Mouse (Mus musculus): ENCODE data around the gene Lmtk3. TPM values are rescaled to one million over a fixed set of nuclear protein-coding genes. Genes with fewer than 3 reads are reported as not detected.

The Lmtk3 gene
- not detected in 2 replicates for polyA plus RNA-seq (2015; fragmentation: Nextera tagmentation; extraction: Ambion mirVana)

DNA sequence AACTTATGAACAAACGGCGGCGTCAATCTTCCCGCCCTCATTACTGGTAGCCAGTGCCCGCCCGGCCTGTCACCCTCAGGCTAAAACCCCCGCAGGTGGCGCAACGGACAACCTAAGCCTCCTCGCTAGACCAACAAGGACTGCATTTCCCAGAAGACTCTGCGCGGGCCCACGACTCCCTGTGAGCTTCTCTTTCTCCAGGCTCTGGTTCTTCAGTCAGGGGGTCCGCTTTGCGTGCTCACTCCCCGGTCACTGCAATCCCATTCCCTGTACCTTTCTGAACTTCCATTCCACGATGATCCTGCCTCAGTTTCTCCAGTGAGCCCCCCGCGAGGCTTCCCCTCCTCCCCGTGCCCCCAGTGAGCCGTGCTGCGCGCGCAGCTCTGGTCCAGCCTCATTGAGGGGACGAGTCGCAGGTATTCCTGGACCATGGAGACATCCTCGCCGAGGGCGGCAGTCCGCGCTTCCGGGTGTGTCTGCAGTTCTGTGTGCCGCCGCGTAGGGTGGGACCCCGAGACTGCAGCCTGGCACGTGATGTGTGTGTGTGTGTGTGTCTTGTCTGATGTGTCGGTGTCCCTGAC, at the start of gene Lmtk3:
TSS of gene Lmtk3 (plus strand) at position 228 of the 581 bp plus-strand sequence.
- no peaks in the 10 kb centered on the region for H3K9me3 ChIP-seq (replicated peaks; ENCODE audit: control insufficient read depth, low read length)
- peak; percentile 63 for ATAC-seq (ENCODE audit: low read depth)
- H3K27ac ChIP-seq (ENCODE audit: low read length) = no peak within 1 kb of the TSS
- WGBS (ENCODE audit: insufficient replicate concordance) = 1% methylated on average over 38 of the region's 38 CpGs
- H3K9ac ChIP-seq (ENCODE audit: low read depth, low read length) = peak within 1 kb of the TSS; percentile 39
- peak within 1 kb of the TSS; percentile 60 for H3K4me3 ChIP-seq (ENCODE audit: low read depth, low read length)
- H3K4me2 ChIP-seq (ENCODE audit: low read depth, low read length) = peak within 1 kb of the TSS; percentile 68
- H3K4me1 ChIP-seq (ENCODE audit: control insufficient read depth, low read depth, low read length) = peaks cover 3% of the 10 kb centered on the region
- peaks cover 55% of the 10 kb centered on the region for H3K27me3 ChIP-seq (ENCODE audit: control insufficient read depth, insufficient read depth, low read depth, low read length)
- H3K36me3 ChIP-seq (ENCODE audit: control insufficient read depth, insufficient read depth) = no peaks in the 10 kb centered on the region

GRCm38 (mm10) chr7:45739162-45739763, 44.3 kb upstream of the Lmtk3 start:
- no peaks in the 10 kb centered on the region for H3K36me3 ChIP-seq (ENCODE audit: control insufficient read depth, insufficient read depth)
- H3K27me3 ChIP-seq (ENCODE audit: control insufficient read depth, insufficient read depth, low read depth, low read length) = no peaks in the 10 kb centered on the region
- peak; percentile 58; the same call in 1 of the 2 replicates for ATAC-seq (ENCODE audit: low read depth)
- 7% methylated on average over 9 of the region's 9 CpGs for WGBS (ENCODE audit: insufficient replicate concordance)
- H3K4me1 ChIP-seq (ENCODE audit: control insufficient read depth, low read depth, low read length) = no peaks in the 10 kb centered on the region
- no peaks in the 10 kb centered on the region for H3K9me3 ChIP-seq (replicated peaks; ENCODE audit: control insufficient read depth, low read length)
- no peak overlapping the region for H3K27ac ChIP-seq (ENCODE audit: low read length)
- H3K9ac ChIP-seq (ENCODE audit: low read depth, low read length) = no peak overlapping the region
- no peak overlapping the region for H3K4me2 ChIP-seq (ENCODE audit: low read depth, low read length)
- H3K4me3 ChIP-seq (ENCODE audit: low read depth, low read length) = no peak overlapping the region

GRCm38 (mm10) chr7:45739820-45740219, 43.7 kb upstream of the Lmtk3 start:
- no peak for ATAC-seq (ENCODE audit: low read depth)
- Histone ChIP-seq H3K9ac (ENCODE audit: low read depth, low read length) (no peak overlapping the region), H3K4me1 (ENCODE audit: control insufficient read depth, low read depth, low read length) (no peaks in the 10 kb centered on the region), H3K27me3 (ENCODE audit: control insufficient read depth, insufficient read depth, low read depth, low read length) (no peaks in the 10 kb centered on the region), H3K4me2 (ENCODE audit: low read depth, low read length) (no peak overlapping the region), H3K9me3 (replicated peaks; ENCODE audit: control insufficient read depth, low read length) (no peaks in the 10 kb centered on the region), H3K4me3 (ENCODE audit: low read depth, low read length) (no peak overlapping the region), H3K27ac (ENCODE audit: low read length) (no peak overlapping the region), H3K36me3 (ENCODE audit: control insufficient read depth, insufficient read depth) (no peaks in the 10 kb centered on the region)
- WGBS (ENCODE audit: insufficient replicate concordance) = 64% methylated on average over 10 of the region's 10 CpGs

- Histone ChIP-seq H3K4me2 (ENCODE audit: low read depth, low read length) (no peak overlapping the region), H3K27ac (ENCODE audit: low read length) (no peak overlapping the region), H3K9ac (ENCODE audit: low read depth, low read length) (no peak overlapping the region), H3K9me3 (replicated peaks; ENCODE audit: control insufficient read depth, low read length) (no peaks in the 10 kb centered on the region), H3K4me1 (ENCODE audit: control insufficient read depth, low read depth, low read length) (no peaks in the 10 kb centered on the region), H3K36me3 (ENCODE audit: control insufficient read depth, insufficient read depth) (no peaks in the 10 kb centered on the region), H3K27me3 (ENCODE audit: control insufficient read depth, insufficient read depth, low read depth, low read length) (no peaks in the 10 kb centered on the region), H3K4me3 (ENCODE audit: low read depth, low read length) (no peak overlapping the region)
- WGBS (ENCODE audit: insufficient replicate concordance) = 27% methylated on average over 12 of the region's 12 CpGs
- no peak for ATAC-seq (ENCODE audit: low read depth)
Measured at GRCm38 (mm10) chr7:45741308-45741707, 42.2 kb upstream of the Lmtk3 start.

GRCm38 (mm10) chr7:45741777-45742176, 41.8 kb upstream of the Lmtk3 start:
- ATAC-seq (ENCODE audit: low read depth) = no peak

DNA sequence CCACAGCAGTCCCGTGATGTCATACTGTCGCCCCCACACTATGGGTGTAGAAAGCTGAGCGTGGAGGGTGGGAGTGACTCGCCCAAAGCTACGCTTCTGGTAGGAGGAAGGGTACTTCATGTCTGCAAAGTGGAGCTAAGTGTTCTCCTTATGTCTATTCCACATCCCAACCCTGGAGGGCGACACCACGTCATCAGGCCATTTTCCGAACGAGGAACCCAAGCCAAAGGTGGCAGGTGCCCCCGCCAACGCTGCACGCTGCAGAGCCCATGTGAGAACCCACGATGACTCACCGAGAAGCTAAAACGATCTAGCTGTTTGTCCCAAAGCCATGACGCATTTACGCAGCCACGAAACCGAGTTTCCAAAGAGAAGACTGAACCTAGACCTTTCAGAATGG, 41.2 kb upstream of the Lmtk3 start:
- Histone ChIP-seq H3K4me3 (ENCODE audit: low read depth, low read length) (peak overlapping the region; percentile 1; the same call in 1 of the 2 replicates), H3K9me3 (replicated peaks; ENCODE audit: control insufficient read depth, low read length) (no peaks in the 10 kb centered on the region), H3K36me3 (ENCODE audit: control insufficient read depth, insufficient read depth) (no peaks in the 10 kb centered on the region), H3K27me3 (ENCODE audit: control insufficient read depth, insufficient read depth, low read depth, low read length) (no peaks in the 10 kb centered on the region), H3K4me2 (ENCODE audit: low read depth, low read length) (peak overlapping the region; percentile 35; the same call in 1 of the 2 replicates), H3K9ac (ENCODE audit: low read depth, low read length) (no peak overlapping the region), H3K4me1 (ENCODE audit: control insufficient read depth, low read depth, low read length) (no peaks in the 10 kb centered on the region), H3K27ac (ENCODE audit: low read length) (no peak overlapping the region)
- ATAC-seq (ENCODE audit: low read depth) = no peak
- WGBS (ENCODE audit: insufficient replicate concordance) = 21% methylated on average over 19 of the region's 19 CpGs

More at GRCm38 (mm10) chr7:45741777-45742176, 41.8 kb upstream of the Lmtk3 start:
- H3K4me2 ChIP-seq (ENCODE audit: low read depth, low read length) = peak overlapping the region; percentile 35; the same call in 1 of the 2 replicates
- H3K9ac ChIP-seq (ENCODE audit: low read depth, low read length) = no peak overlapping the region
- WGBS (ENCODE audit: insufficient replicate concordance) = 21% methylated on average over 11 of the region's 11 CpGs
- no peaks in the 10 kb centered on the region for H3K36me3 ChIP-seq (ENCODE audit: control insufficient read depth, insufficient read depth)
- peak overlapping the region; percentile 1; the same call in 1 of the 2 replicates for H3K4me3 ChIP-seq (ENCODE audit: low read depth, low read length)
- no peak overlapping the region for H3K27ac ChIP-seq (ENCODE audit: low read length)
- H3K9me3 ChIP-seq (replicated peaks; ENCODE audit: control insufficient read depth, low read length) = no peaks in the 10 kb centered on the region
- no peaks in the 10 kb centered on the region for H3K4me1 ChIP-seq (ENCODE audit: control insufficient read depth, low read depth, low read length)
- H3K27me3 ChIP-seq (ENCODE audit: control insufficient read depth, insufficient read depth, low read depth, low read length) = no peaks in the 10 kb centered on the region

DNA sequence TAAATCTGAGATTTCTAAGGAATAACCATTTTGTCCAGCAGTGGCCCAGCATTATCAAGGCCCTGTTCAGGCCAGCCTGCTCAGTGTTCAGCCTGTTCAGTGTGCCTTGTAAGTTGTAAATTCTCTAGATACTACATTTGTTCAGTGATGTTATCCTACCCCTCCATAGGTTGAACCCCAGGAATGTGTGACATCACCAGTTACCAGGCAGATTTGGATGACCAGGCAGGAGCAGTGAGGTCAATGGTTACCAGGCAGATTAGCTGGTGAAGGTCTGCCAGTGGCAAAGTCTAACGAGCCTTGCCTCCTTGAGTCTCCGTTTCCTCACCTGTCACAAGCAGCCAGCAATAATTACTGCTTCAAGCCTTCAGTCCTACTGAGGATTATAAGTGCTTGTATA, 39.2 kb upstream of the Lmtk3 start:
- H3K9me3 ChIP-seq (replicated peaks; ENCODE audit: control insufficient read depth, low read length) = no peaks in the 10 kb centered on the region
- H3K4me2 ChIP-seq (ENCODE audit: low read depth, low read length) = no peak overlapping the region
- 0 out of 2 replicates have a peak, but pooled peaks have one; percentile 24 for ATAC-seq (ENCODE audit: low read depth)
- no peaks in the 10 kb centered on the region for H3K36me3 ChIP-seq (ENCODE audit: control insufficient read depth, insufficient read depth)
- no peaks in the 10 kb centered on the region for H3K27me3 ChIP-seq (ENCODE audit: control insufficient read depth, insufficient read depth, low read depth, low read length)
- H3K27ac ChIP-seq (ENCODE audit: low read length) = no peak overlapping the region
- no peaks in the 10 kb centered on the region for H3K4me1 ChIP-seq (ENCODE audit: control insufficient read depth, low read depth, low read length)
- WGBS (ENCODE audit: insufficient replicate concordance) = 38% methylated on average over 2 of the region's 2 CpGs
- H3K4me3 ChIP-seq (ENCODE audit: low read depth, low read length) = no peak overlapping the region
- H3K9ac ChIP-seq (ENCODE audit: low read depth, low read length) = no peak overlapping the region

GRCm38 (mm10) chr7:45746518-45746917, 37.0 kb upstream of the Lmtk3 start:
- Histone ChIP-seq H3K27ac (ENCODE audit: low read length) (no peak overlapping the region), H3K4me1 (ENCODE audit: control insufficient read depth, low read depth, low read length) (no peaks in the 10 kb centered on the region), H3K9ac (ENCODE audit: low read depth, low read length) (no peak overlapping the region), H3K9me3 (replicated peaks; ENCODE audit: control insufficient read depth, low read length) (no peaks in the 10 kb centered on the region), H3K27me3 (ENCODE audit: control insufficient read depth, insufficient read depth, low read depth, low read length) (no peaks in the 10 kb centered on the region), H3K4me2 (ENCODE audit: low read depth, low read length) (no peak overlapping the region), H3K36me3 (ENCODE audit: control insufficient read depth, insufficient read depth) (no peaks in the 10 kb centered on the region), H3K4me3 (ENCODE audit: low read depth, low read length) (no peak overlapping the region)
- ATAC-seq (ENCODE audit: low read depth) = no peak
- WGBS (ENCODE audit: insufficient replicate concordance) = 61% methylated on average over 6 of the region's 6 CpGs

DNA sequence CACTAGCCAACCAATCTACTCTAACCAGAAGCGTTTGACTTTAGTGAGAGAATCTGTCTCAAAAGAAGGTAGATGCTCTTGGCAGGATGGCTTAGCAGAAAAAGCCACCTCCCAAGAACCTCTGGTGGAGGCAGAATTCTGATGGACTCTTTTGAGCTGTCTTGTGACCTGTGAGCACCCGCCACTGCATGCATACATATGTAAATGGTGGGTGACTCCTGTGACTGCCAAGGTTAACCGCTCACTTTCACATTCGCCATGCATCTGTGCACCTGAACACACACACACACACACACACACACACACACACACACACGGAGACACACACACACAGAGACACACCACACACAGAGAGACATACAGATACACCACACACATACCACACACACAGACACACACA, 36.1 kb upstream of the Lmtk3 start:
- H3K4me2 ChIP-seq (ENCODE audit: low read depth, low read length) = no peak overlapping the region
- WGBS (ENCODE audit: insufficient replicate concordance) = 69% methylated on average over 5 of the region's 5 CpGs

More for the DNA sequence above, 36.1 kb upstream of the Lmtk3 start:
- no peaks in the 10 kb centered on the region for H3K4me1 ChIP-seq (ENCODE audit: control insufficient read depth, low read depth, low read length)
- H3K27me3 ChIP-seq (ENCODE audit: control insufficient read depth, insufficient read depth, low read depth, low read length) = no peaks in the 10 kb centered on the region
- no peaks in the 10 kb centered on the region for H3K9me3 ChIP-seq (replicated peaks; ENCODE audit: control insufficient read depth, low read length)
- H3K27ac ChIP-seq (ENCODE audit: low read length) = no peak overlapping the region
- no peaks in the 10 kb centered on the region for H3K36me3 ChIP-seq (ENCODE audit: control insufficient read depth, insufficient read depth)
- no peak overlapping the region for H3K9ac ChIP-seq (ENCODE audit: low read depth, low read length)
- no peak for ATAC-seq (ENCODE audit: low read depth)
- no peak overlapping the region for H3K4me3 ChIP-seq (ENCODE audit: low read depth, low read length)

Data from liver, embryonic 16.5 days (tissue).